Mouse (Mus musculus): ENCODE data around the gene Zswim5. TPM values are rescaled to one million over a fixed set of nuclear protein-coding genes. Genes with fewer than 3 reads are reported as not detected.
A peak's percentile ranks its signal among the peaks of the same experiment; 100 is the strongest.

Gene Zswim5
- polyA plus RNA-seq, 1 experiment from 2014 or later = 9.5 TPM

DNA sequence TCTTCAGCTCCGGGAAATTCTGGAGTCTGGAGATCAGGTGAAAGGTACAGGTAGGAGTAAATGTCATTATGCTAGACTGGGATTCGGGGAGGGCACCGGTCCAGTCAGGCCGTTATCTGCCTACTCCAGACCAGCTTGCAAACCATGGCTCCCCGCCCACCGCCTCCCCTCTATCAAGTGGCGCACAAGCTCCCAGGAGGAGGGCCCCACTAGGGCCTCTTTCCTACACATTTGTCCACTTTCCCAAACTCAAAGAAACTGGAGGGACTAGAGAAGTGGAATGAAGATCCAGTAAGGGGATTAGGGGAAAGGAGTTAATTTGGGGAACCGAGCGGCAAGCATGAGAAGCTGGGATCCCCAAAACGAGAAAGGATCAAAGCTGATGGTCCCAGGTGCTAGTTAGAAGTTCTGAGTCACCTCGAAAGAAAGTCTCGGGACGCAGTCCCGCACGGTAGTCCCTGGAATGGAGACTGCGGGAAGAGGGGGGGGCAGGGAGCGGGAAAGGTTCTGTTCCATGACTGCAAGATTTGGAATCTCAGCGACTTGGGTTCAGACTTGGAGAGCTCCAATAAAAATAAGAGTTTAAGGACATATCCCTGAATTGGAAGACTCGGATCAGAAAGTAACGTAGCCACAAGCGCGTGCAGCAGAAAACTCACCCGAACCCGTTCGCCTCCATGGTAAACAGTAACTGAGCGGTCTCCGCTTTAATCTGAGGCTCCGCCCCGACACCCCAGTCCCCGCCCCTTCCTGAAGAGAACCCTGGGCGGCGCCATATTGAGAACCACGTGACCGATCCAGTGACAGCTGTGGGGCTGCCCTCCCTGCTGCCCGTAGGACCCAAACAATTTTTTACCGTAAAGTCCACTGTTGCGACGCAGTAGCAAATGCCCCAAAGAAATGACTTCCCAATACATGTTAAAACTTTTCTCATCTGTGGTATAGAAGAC is 116.8 kb downstream of the Zswim5 start, which contains the start of gene Urod:
TSS of gene Urod (minus strand) at position 742 of the 950 bp plus-strand sequence.
- H3K4me3 ChIP-seq = peak within 1 kb of the TSS; percentile 98
- 1% methylated on average over 38 of the region's 38 CpGs for WGBS
- H3K36me3 ChIP-seq = peaks cover 23% of the 10 kb centered on the region
- H3K4me1 ChIP-seq = peaks cover 32% of the 10 kb centered on the region
- ATAC-seq (replicated peaks) = peak; percentile 89
- peak within 1 kb of the TSS; percentile 88 for H3K27ac ChIP-seq (replicated peaks)
- H3K4me2 ChIP-seq (replicated peaks) = peak within 1 kb of the TSS; percentile 93
- peak within 1 kb of the TSS; percentile 86 for H3K9ac ChIP-seq (replicated peaks)
- no peaks in the 10 kb centered on the region for H3K9me3 ChIP-seq
- no peaks in the 10 kb centered on the region for H3K27me3 ChIP-seq

DNA sequence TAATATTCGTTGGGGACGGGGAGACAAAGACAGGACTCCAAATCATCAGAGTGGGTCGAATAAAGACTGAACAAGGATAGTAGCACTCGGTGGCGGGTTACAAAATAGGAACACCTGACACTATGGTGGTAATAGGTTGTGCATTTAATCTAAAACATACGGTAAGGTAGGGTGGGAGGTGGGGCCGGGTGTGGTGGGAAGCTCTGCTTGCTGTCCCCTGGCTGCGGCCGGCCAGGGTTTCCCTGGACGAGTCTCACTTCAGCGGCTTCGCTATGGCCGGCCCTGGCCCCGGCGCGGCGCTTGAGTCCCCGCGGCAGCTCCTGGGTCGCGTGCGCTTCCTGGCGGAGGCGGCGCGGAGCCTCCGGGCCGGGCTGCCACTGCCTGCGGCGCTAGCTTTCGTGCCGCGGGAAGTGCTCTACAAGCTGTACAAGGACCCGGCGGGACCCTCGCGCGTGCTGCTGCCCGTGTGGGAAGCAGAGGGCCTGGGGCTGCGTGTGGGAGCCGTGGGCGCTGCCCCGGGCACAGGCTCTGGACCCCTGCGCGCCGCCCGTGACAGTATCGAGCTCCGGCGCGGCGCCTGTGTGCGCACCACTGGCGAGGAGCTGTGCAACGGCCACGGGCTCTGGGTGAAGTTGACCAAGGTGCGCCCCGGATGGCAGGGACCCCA is 118.1 kb downstream of the Zswim5 start, which contains the start of gene Hectd3:
TSS of gene Hectd3 (plus strand) at position 187 of the 667 bp plus-strand sequence.
- WGBS = under 1% methylated on average over 58 of the region's 58 CpGs

GRCm38 (mm10) chr4:116995798-116996135 is 118.6 kb downstream of the Zswim5 start:
- H3K4me1 ChIP-seq = peaks cover 32% of the 10 kb centered on the region
- WGBS = 0% methylated on average over 16 of the region's 16 CpGs
- H3K27ac ChIP-seq (replicated peaks) = peak overlapping the region; percentile 88
- H3K4me3 ChIP-seq = peak overlapping the region; percentile 98
- peak overlapping the region; percentile 93 for H3K4me2 ChIP-seq (replicated peaks)
- H3K27me3 ChIP-seq = no peaks in the 10 kb centered on the region
- peak overlapping the region; percentile 86 for H3K9ac ChIP-seq (replicated peaks)
- H3K36me3 ChIP-seq = peaks cover 26% of the 10 kb centered on the region
- H3K9me3 ChIP-seq = no peaks in the 10 kb centered on the region
- ATAC-seq (replicated peaks) = no peak

More for the DNA sequence above, 118.1 kb downstream of the Zswim5 start, which contains the start of gene Hectd3:
- Histone ChIP-seq H3K4me3 (peak within 1 kb of the TSS; percentile 98), H3K9ac (replicated peaks) (peak within 1 kb of the TSS; percentile 86), H3K9me3 (no peaks in the 10 kb centered on the region), H3K36me3 (peaks cover 25% of the 10 kb centered on the region), H3K27me3 (no peaks in the 10 kb centered on the region), H3K4me2 (replicated peaks) (peak within 1 kb of the TSS; percentile 93), H3K4me1 (peaks cover 32% of the 10 kb centered on the region), H3K27ac (replicated peaks) (peak within 1 kb of the TSS; percentile 88)
- peak; percentile 57 for ATAC-seq (replicated peaks)

DNA sequence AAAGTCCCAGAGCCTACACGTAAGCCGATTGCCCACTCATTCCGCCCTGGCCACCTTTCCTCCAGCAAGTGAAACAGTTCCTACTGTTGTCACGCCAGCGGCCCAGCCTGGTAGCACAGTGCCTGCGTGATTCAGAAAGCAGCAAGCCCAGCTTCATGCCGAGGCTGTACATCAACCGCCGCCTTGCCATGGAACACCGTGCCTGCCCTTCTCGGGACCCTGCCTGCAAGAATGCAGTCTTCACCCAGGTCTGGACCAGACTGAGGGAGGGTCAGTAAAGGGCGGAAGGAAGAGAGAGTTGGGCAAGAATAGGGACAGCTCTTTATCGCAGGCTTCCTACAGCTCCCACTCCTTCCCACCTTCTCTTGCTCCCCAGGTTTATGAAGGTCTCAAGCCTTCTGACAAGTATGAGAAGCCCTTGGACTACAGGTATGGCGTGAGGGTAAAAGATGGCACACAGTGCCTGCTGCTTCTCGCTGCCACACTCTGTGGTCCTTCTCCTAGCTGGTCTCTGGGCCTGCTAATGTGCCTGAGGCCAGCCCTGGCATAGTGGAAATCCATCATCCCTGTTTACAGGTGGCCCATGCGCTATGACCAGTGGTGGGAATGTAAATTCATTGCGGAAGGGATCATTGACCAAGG is 122.5 kb downstream of the Zswim5 start:
- H3K4me3 ChIP-seq = no peak overlapping the region
- no peak overlapping the region for H3K4me2 ChIP-seq (replicated peaks)
- peaks cover 55% of the 10 kb centered on the region for H3K36me3 ChIP-seq
- H3K9ac ChIP-seq (replicated peaks) = no peak overlapping the region
- no peak overlapping the region for H3K27ac ChIP-seq (replicated peaks)
- H3K4me1 ChIP-seq = peaks cover 17% of the 10 kb centered on the region
- H3K9me3 ChIP-seq = no peaks in the 10 kb centered on the region
- ATAC-seq (replicated peaks) = no peak
- H3K27me3 ChIP-seq = no peaks in the 10 kb centered on the region
- WGBS = 96% methylated on average over 17 of the region's 17 CpGs

DNA sequence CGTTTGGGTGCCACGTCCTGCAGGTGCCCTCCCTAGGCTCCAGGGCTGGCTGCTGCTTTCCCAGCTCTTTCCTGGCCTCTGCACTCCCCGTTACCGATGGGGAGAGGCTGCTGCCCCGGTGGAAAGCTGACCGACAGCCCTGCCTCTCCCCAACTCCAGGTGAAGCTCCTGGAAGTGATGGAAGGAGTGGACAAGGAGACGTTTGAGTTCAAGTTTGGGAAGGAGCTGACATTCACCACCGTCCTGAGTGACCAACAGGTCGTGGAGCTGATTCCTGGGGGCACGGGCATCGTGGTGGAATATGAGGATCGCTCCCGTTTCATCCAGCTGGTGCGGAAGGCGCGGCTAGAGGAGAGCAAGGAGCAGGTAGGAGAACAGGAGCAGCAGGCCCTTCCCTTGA is 124.8 kb downstream of the Zswim5 start:
- no peak for ATAC-seq (replicated peaks)
- no peaks in the 10 kb centered on the region for H3K9me3 ChIP-seq
- no peak overlapping the region for H3K27ac ChIP-seq (replicated peaks)
- 89% methylated on average over 16 of the region's 16 CpGs for WGBS
- no peak overlapping the region for H3K4me2 ChIP-seq (replicated peaks)
- no peak overlapping the region for H3K4me3 ChIP-seq
- no peaks in the 10 kb centered on the region for H3K4me1 ChIP-seq
- H3K9ac ChIP-seq (replicated peaks) = no peak overlapping the region
- peaks cover 52% of the 10 kb centered on the region for H3K36me3 ChIP-seq
- H3K27me3 ChIP-seq = no peaks in the 10 kb centered on the region

- Histone ChIP-seq H3K9ac (replicated peaks) (no peak overlapping the region), H3K27me3 (no peaks in the 10 kb centered on the region), H3K4me2 (replicated peaks) (no peak overlapping the region), H3K36me3 (peaks cover 51% of the 10 kb centered on the region), H3K27ac (replicated peaks) (no peak overlapping the region), H3K4me1 (no peaks in the 10 kb centered on the region), H3K4me3 (no peak overlapping the region), H3K9me3 (no peaks in the 10 kb centered on the region)
- 57% methylated on average over 38 of the region's 38 CpGs for WGBS
- ATAC-seq (replicated peaks) = peak; percentile 72
Observed at GRCm38 (mm10) chr4:117002543-117003521, 125.7 kb downstream of the Zswim5 start.

DNA sequence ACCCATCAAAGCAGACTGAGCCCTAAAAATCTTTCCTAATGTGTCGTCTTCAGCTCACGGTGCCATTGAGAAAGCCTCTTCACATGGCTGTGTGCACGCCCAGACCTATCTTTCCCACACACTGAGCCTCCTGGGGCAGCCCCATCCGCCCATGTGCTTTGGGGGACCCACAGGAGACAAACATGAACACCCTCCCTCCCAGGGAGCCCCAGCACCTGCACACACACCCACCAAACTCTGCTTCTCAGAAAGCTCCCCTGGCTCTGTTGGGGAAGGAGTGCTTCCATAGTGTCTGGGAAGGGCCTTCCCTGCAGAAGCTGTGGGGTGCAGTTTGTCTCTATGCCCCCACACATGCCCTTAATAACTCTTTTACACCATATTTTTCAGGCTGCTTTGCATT is 127.5 kb downstream of the Zswim5 start:
- H3K27ac ChIP-seq (replicated peaks) = no peak overlapping the region
- ATAC-seq (replicated peaks) = no peak
- H3K9me3 ChIP-seq = no peaks in the 10 kb centered on the region
- no peaks in the 10 kb centered on the region for H3K4me1 ChIP-seq
- no peak overlapping the region for H3K4me2 ChIP-seq (replicated peaks)
- H3K9ac ChIP-seq (replicated peaks) = no peak overlapping the region
- no peak overlapping the region for H3K4me3 ChIP-seq
- no peaks in the 10 kb centered on the region for H3K27me3 ChIP-seq
- peaks cover 37% of the 10 kb centered on the region for H3K36me3 ChIP-seq
- 83% methylated on average over 4 of the region's 4 CpGs for WGBS

DNA sequence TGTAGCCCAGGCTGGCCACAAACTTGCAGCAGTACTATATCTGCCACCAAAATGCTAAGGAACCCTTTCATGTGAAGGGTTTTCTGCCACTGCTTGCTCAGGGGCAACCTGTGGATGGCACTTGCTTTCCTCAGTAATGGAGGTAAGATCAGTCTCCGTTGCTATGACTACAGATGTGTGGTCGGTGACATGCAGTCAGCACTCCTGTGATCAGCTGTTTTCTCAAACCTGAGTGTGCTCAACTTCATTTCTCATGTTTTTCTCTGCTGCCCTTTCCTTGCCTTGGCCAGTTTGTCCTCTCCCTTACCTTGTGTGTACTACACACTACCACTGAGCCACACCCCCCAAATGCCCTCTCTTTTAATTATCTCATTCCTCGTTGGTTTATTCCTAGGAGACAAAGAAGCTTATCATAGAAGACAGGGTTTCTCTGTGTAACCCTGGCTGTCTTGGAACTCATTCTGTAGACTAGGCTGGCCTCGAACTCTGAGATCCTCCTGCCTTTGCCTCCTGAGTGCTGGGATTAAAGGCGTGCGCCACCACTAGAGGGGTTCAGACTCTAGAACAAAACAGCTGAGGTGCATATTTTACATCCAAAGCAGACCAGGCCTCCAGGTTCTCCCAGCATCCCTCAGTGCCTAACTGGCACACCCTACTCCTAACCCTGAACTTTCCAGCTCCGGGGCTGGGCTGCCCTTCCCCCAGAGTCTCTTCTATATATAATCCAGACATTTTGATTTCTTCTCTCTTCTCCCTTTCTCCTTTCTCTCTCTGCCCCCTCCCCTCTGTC is 128.6 kb downstream of the Zswim5 start:
- Histone ChIP-seq H3K9ac (replicated peaks) (no peak overlapping the region), H3K27me3 (no peaks in the 10 kb centered on the region), H3K9me3 (no peaks in the 10 kb centered on the region), H3K27ac (replicated peaks) (no peak overlapping the region), H3K36me3 (peaks cover 28% of the 10 kb centered on the region), H3K4me2 (replicated peaks) (no peak overlapping the region), H3K4me1 (no peaks in the 10 kb centered on the region), H3K4me3 (no peak overlapping the region)
- WGBS = 67% methylated on average over 7 of the region's 7 CpGs
- ATAC-seq (replicated peaks) = no peak

DNA sequence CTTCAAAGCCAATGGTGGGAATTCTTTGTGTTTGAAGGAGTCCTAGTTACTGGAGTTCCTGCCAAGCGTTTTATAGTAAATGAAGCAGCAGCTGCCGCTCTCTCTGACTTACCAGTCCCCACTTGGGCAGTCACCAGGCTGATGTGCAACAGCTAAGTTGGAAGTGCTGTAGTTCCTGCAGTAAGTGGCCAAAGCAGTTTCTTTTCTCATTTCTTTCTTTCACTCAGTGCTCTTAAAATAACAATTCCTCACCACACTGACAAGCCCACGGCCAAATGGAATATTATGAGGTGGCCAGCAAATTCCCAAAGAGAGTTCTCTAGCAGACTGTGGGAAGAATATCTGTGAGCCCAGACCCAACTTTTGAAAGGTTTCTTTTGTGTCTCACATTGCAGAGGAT is 129.9 kb downstream of the Zswim5 start:
- Histone ChIP-seq H3K36me3 (peaks cover 20% of the 10 kb centered on the region), H3K27me3 (no peaks in the 10 kb centered on the region), H3K9me3 (no peaks in the 10 kb centered on the region), H3K27ac (replicated peaks) (no peak overlapping the region), H3K4me2 (replicated peaks) (no peak overlapping the region), H3K9ac (replicated peaks) (no peak overlapping the region), H3K4me3 (no peak overlapping the region), H3K4me1 (no peaks in the 10 kb centered on the region)
- no peak for ATAC-seq (replicated peaks)
- 62% methylated on average over 3 of the region's 3 CpGs for WGBS

GRCm38 (mm10) chr4:117010231-117010630 is 133.1 kb downstream of the Zswim5 start:
- H3K4me2 ChIP-seq (replicated peaks) = no peak overlapping the region
- H3K4me3 ChIP-seq = no peak overlapping the region
- no peaks in the 10 kb centered on the region for H3K4me1 ChIP-seq
- no peak overlapping the region for H3K9ac ChIP-seq (replicated peaks)
- no peaks in the 10 kb centered on the region for H3K9me3 ChIP-seq
- H3K36me3 ChIP-seq = no peaks in the 10 kb centered on the region
- 87% methylated on average over 5 of the region's 5 CpGs for WGBS
- H3K27me3 ChIP-seq = no peaks in the 10 kb centered on the region
- no peak overlapping the region for H3K27ac ChIP-seq (replicated peaks)
- ATAC-seq (replicated peaks) = no peak

Measured in forebrain, embryonic 15.5 days (tissue).